Mouse (Mus musculus) intestine, embryonic 14.5 days (tissue): ENCODE results near the gene Fcrl6. TPM values are rescaled to one million over a fixed set of nuclear protein-coding genes. Genes with fewer than 3 reads are reported as not detected.

ENCODE experiments used
- ATAC-seq: fragments of 200-750 bp; cut with Nextera tagmentation; replicated peaks from 2 replicates; pipeline ENCODE4 v1.8.0; 2017; ENCODE audit warnings: low read depth, moderate number of reproducible peaks, moderate TSS enrichment, moderate library complexity; ENCODE audit not compliant: low FRiP score, low TSS enrichment
- DNase-seq: peaks from one replicate; pipeline ENCODE4 v3.0.0-alpha.2; 2018; ENCODE audit warnings: low spot score
- H3K27ac ChIP-seq: fragments of 300-500 bp; sonication (generic); 2 replicates; pipeline ENCODE4 v1.5.1; 2014; ENCODE audit warnings: low read depth, mild to moderate bottlenecking, control low read depth
- H3K27me3 ChIP-seq: fragments of 300-500 bp; sonication (generic); replicated peaks from 2 replicates; pipeline ENCODE4 v1.6.1; 2014; ENCODE audit warnings: low read length, control low read depth; ENCODE audit not compliant: control insufficient read depth, insufficient read depth
- H3K36me3 ChIP-seq: fragments of 300-500 bp; sonication (generic); 2 replicates; pipeline ENCODE4 v1.6.1; 2014; ENCODE audit warnings: low read length, control low read depth; ENCODE audit not compliant: control insufficient read depth, insufficient read depth
- H3K4me1 ChIP-seq: fragments of 300-500 bp; sonication (generic); replicated peaks from 2 replicates; pipeline ENCODE4 v1.6.1; 2014; ENCODE audit warnings: low read length, control low read depth, mixed read lengths; ENCODE audit not compliant: control insufficient read depth, insufficient read depth
- H3K4me2 ChIP-seq: fragments of 300-500 bp; sonication (generic); 2 replicates; pipeline ENCODE4 v1.6.1; 2014; ENCODE audit warnings: low read length
- H3K4me3 ChIP-seq: fragments of 300-500 bp; sonication (generic); 2 replicates; pipeline ENCODE4 v1.5.1; 2014; ENCODE audit warnings: low read depth, low read length, control low read depth, mixed read lengths
- H3K9ac ChIP-seq: fragments of 300-500 bp; sonication (generic); 2 replicates; pipeline ENCODE4 v1.6.1; 2014; ENCODE audit warnings: mild to moderate bottlenecking, low read length
- H3K9me3 ChIP-seq: fragments of 300-500 bp; sonication (generic); 2 replicates; pipeline ENCODE4 v1.6.1; 2016; ENCODE audit warnings: low read length, control low read depth; ENCODE audit not compliant: control insufficient read depth
- WGBS: fragments of 180-500 bp; shearing (Covaris S2); extraction: QIAGEN DNeasy Blood & Tissue Kit; methylation state at CpG from one replicate; pipeline ENCODE4 v1.1.7; 2014; 5-methylcytosine and 5-hydroxymethylcytosine counted together
- polyA plus RNA-seq: library from polyadenylated mRNA; unstranded; fragments of >200 nt; fragmentation: Nextera tagmentation; extraction: Ambion mirVana; gene quantifications from 2 replicates; pipeline ENCODE4 v1.2.1, GENCODE M21; 2014

The Fcrl6 gene
- polyA plus RNA-seq, 1 experiment from 2014 or later, result not detected

- H3K36me3 ChIP-seq, result no peaks in the 10 kb centered on the region
- no peaks in the 10 kb centered on the region for H3K4me1 ChIP-seq
- WGBS, result 88% methylated on average over 2 of the region's 2 CpGs
- no peak overlapping the region for H3K9ac ChIP-seq
- no peaks in the 10 kb centered on the region for H3K9me3 ChIP-seq
- no peak for DNase-seq
- no peaks in the 10 kb centered on the region for H3K27me3 ChIP-seq
- H3K4me2 ChIP-seq, result no peak overlapping the region
- no peak overlapping the region for H3K27ac ChIP-seq
- H3K4me3 ChIP-seq, result no peak overlapping the region
- ATAC-seq, result no peak
These were observed 8.4 kb downstream of the Fcrl6 start for GRCm38 (mm10) chr1:172593956-172594355.

GRCm38 (mm10) chr1:172593321-172593720 lies 9.0 kb downstream of the Fcrl6 start:
- no peaks in the 10 kb centered on the region for H3K27me3 ChIP-seq
- ATAC-seq (no peak), DNase-seq (no peak)
- no peaks in the 10 kb centered on the region for H3K4me1 ChIP-seq
- H3K4me3 ChIP-seq, result no peak overlapping the region
- H3K36me3 ChIP-seq, result no peaks in the 10 kb centered on the region
- H3K9me3 ChIP-seq, result no peaks in the 10 kb centered on the region
- WGBS, result 60% methylated on average over 3 of the region's 3 CpGs
- no peak overlapping the region for H3K27ac ChIP-seq
- H3K4me2 ChIP-seq, result no peak overlapping the region
- no peak overlapping the region for H3K9ac ChIP-seq

GRCm38 (mm10) chr1:172590385-172590784 lies 12.0 kb downstream of the Fcrl6 start, which contains the start of gene Slamf8:
Gene Slamf8, minus strand, starts transcription at chr1:172590568.
- Histone ChIP-seq H3K4me2 (no peak within 1 kb of the TSS), H3K27ac (no peak within 1 kb of the TSS), H3K4me3 (no peak within 1 kb of the TSS), H3K9me3 (no peaks in the 10 kb centered on the region), H3K9ac (no peak within 1 kb of the TSS), H3K4me1 (no peaks in the 10 kb centered on the region), H3K36me3 (no peaks in the 10 kb centered on the region), H3K27me3 (no peaks in the 10 kb centered on the region)
- no peak for DNase-seq
- no peak for ATAC-seq
- WGBS, result 72% methylated on average over 7 of the region's 7 CpGs

- ATAC-seq, result no peak
These were observed 16.5 kb downstream of the Fcrl6 start for GRCm38 (mm10) chr1:172585612-172586567.

GRCm38 (mm10) chr1:172585026-172585425 lies 17.3 kb downstream of the Fcrl6 start:
- Histone ChIP-seq H3K4me1 (no peaks in the 10 kb centered on the region), H3K4me2 (no peak overlapping the region), H3K9me3 (no peaks in the 10 kb centered on the region), H3K27ac (no peak overlapping the region), H3K27me3 (no peaks in the 10 kb centered on the region), H3K9ac (no peak overlapping the region), H3K4me3 (no peak overlapping the region), H3K36me3 (no peaks in the 10 kb centered on the region)
- 47% methylated on average over 4 of the region's 4 CpGs for WGBS
- ATAC-seq (no peak), DNase-seq (no peak)

More at GRCm38 (mm10) chr1:172585612-172586567, 16.5 kb downstream of the Fcrl6 start:
- Histone ChIP-seq H3K9me3 (no peaks in the 10 kb centered on the region), H3K27me3 (no peaks in the 10 kb centered on the region), H3K27ac (no peak overlapping the region), H3K4me3 (no peak overlapping the region), H3K36me3 (no peaks in the 10 kb centered on the region), H3K4me2 (no peak overlapping the region), H3K4me1 (no peaks in the 10 kb centered on the region), H3K9ac (no peak overlapping the region)
- 38% methylated on average over 26 of the region's 26 CpGs for WGBS
- DNase-seq, result no peak

- no peaks in the 10 kb centered on the region for H3K36me3 ChIP-seq
- no peak for ATAC-seq
- H3K4me2 ChIP-seq, result no peak overlapping the region
- 88% methylated on average over 6 of the region's 6 CpGs for WGBS
- H3K4me3 ChIP-seq, result no peak overlapping the region
- H3K9me3 ChIP-seq, result no peaks in the 10 kb centered on the region
- no peak overlapping the region for H3K9ac ChIP-seq
- no peaks in the 10 kb centered on the region for H3K4me1 ChIP-seq
- DNase-seq, result peak; percentile 40
- no peaks in the 10 kb centered on the region for H3K27me3 ChIP-seq
- H3K27ac ChIP-seq, result no peak overlapping the region
These were observed 18.1 kb downstream of the Fcrl6 start for GRCm38 (mm10) chr1:172584271-172584670.

- DNase-seq (no peak), ATAC-seq (no peak)
These were observed 19.9 kb downstream of the Fcrl6 start for GRCm38 (mm10) chr1:172582436-172582835.

GRCm38 (mm10) chr1:172580116-172580515 lies 22.2 kb downstream of the Fcrl6 start:
- H3K4me2 ChIP-seq, result no peak overlapping the region
- H3K36me3 ChIP-seq, result no peaks in the 10 kb centered on the region
- WGBS, result 59% methylated on average over 6 of the region's 6 CpGs
- no peak overlapping the region for H3K4me3 ChIP-seq
- H3K9me3 ChIP-seq, result no peaks in the 10 kb centered on the region
- no peak overlapping the region for H3K27ac ChIP-seq
- DNase-seq, result no peak
- H3K9ac ChIP-seq, result no peak overlapping the region
- H3K4me1 ChIP-seq, result no peaks in the 10 kb centered on the region
- H3K27me3 ChIP-seq, result no peaks in the 10 kb centered on the region
- no peak for ATAC-seq

More at GRCm38 (mm10) chr1:172582436-172582835, 19.9 kb downstream of the Fcrl6 start:
- 78% methylated on average over 8 of the region's 8 CpGs for WGBS
- no peaks in the 10 kb centered on the region for H3K36me3 ChIP-seq
- no peaks in the 10 kb centered on the region for H3K4me1 ChIP-seq
- no peak overlapping the region for H3K9ac ChIP-seq
- H3K27ac ChIP-seq, result no peak overlapping the region
- H3K4me3 ChIP-seq, result no peak overlapping the region
- no peaks in the 10 kb centered on the region for H3K9me3 ChIP-seq
- no peak overlapping the region for H3K4me2 ChIP-seq
- H3K27me3 ChIP-seq, result no peaks in the 10 kb centered on the region
